Mouse (Mus musculus) cortical plate, adult 2 months (tissue): Measurements from ENCODE around the gene Add3.

Experiments used
- CTCF ChIP-seq: fragments of 200-500 bp; IDR thresholded peaks from 2 replicates; pipeline ENCODE4 v1.5.1; 2011; ENCODE audit warnings: mild to moderate bottlenecking, control low read depth, low read length; ENCODE audit not compliant: insufficient read depth; ENCODE audit errors: extremely low read depth
- POLR2A ChIP-seq: fragments of 200-500 bp; IDR thresholded peaks from 2 replicates; pipeline ENCODE4 v1.6.1; 2011; ENCODE audit warnings: mild to moderate bottlenecking, low read length, control low read depth; ENCODE audit not compliant: insufficient read depth; ENCODE audit errors: extremely low read depth

GRCm38 (mm10) chr19:53185486-53186134, 45.4 kb downstream of the Add3 start:
- TF ChIP-seq CTCF = no peak
- no peak for TF ChIP-seq POLR2A
